Comparison of ENCODE assay signal across 11 mouse cellular contexts in genomic region chr4:55451026-55451425, GRCm38 (mm10).
DNase-seq lines count a peak whose midpoint lies in the region; ATAC-seq and TF ChIP-seq lines count a peak whose summit lies in the region.
"Had no signal": no experiment of that assay in that cellular context is flagged by ENCODE, and none has a peak within 500 bp of the region (broad histone marks: within the 10 kb centered on the region; RNA-seq: fewer than 3 reads in every experiment).

No protein-coding gene starts in this region.

- H3K9ac ChIP-seq in forebrain, postnatal 0 days: no peak overlapping the region
- H3K9ac ChIP-seq in forebrain, embryonic 15.5 days (replicated peaks): no peak overlapping the region
- H3K9ac ChIP-seq in lung, postnatal 0 days (replicated peaks; ENCODE audit: low read depth): no peak overlapping the region
- H3K9ac ChIP-seq: neural tube, embryonic 13.5 days had no signal

- ATAC-seq in forebrain, postnatal 0 days: no peak
- no peak for ATAC-seq in forebrain, embryonic 15.5 days (replicated peaks)
- no peak for ATAC-seq in lung, postnatal 0 days

- H3K27ac ChIP-seq in forebrain, postnatal 0 days (ENCODE audit: low read depth, low read length): no peak overlapping the region
- H3K27ac ChIP-seq in forebrain, embryonic 15.5 days (replicated peaks): no peak overlapping the region
- no peak overlapping the region for H3K27ac ChIP-seq in lung, postnatal 0 days (ENCODE audit: low read length)
- H3K27ac ChIP-seq: neural tube, embryonic 13.5 days had no signal

- 81% methylated on average over 4 of the region's 4 CpGs for WGBS in forebrain, postnatal 0 days
- WGBS in forebrain, embryonic 15.5 days: 72% methylated on average over 4 of the region's 4 CpGs
- 72% methylated on average over 4 of the region's 4 CpGs for WGBS in lung, postnatal 0 days

- no peaks in the 10 kb centered on the region for H3K4me1 ChIP-seq in forebrain, postnatal 0 days (ENCODE audit: insufficient read depth)
- 0 out of 2 replicates have a peak, but pooled peaks cover 8% of the 10 kb centered on the region for H3K4me1 ChIP-seq in forebrain, embryonic 15.5 days
- no peaks in the 10 kb centered on the region for H3K4me1 ChIP-seq in lung, postnatal 0 days (ENCODE audit: insufficient read depth, low read depth, low read length)
- H3K4me1 ChIP-seq: neural tube, embryonic 13.5 days had no signal

- H3K4me2 ChIP-seq in forebrain, postnatal 0 days (ENCODE audit: low read depth): no peak overlapping the region
- no peak overlapping the region for H3K4me2 ChIP-seq in forebrain, embryonic 15.5 days (replicated peaks)
- H3K4me2 ChIP-seq in lung, postnatal 0 days (replicated peaks; ENCODE audit: low read depth, low read length): no peak overlapping the region
- H3K4me2 ChIP-seq: neural tube, embryonic 13.5 days had no signal

- no peak for TF ChIP-seq EP300 in lung, postnatal 0 days (IDR thresholded peaks at IDR 0.05)

- no peaks in the 10 kb centered on the region for H3K9me3 ChIP-seq in forebrain, postnatal 0 days (ENCODE audit: low read length)
- H3K9me3 ChIP-seq in forebrain, embryonic 15.5 days: no peaks in the 10 kb centered on the region
- H3K9me3 ChIP-seq in lung, postnatal 0 days (ENCODE audit: low read length): no peaks in the 10 kb centered on the region
- H3K9me3 ChIP-seq: neural tube, embryonic 13.5 days had no signal

- peak; percentile 27; the same call in 1 of the 2 replicates for TF ChIP-seq CTCF in forebrain, postnatal 0 days (IDR thresholded peaks at IDR 0.05; ENCODE audit: low read depth)
- TF ChIP-seq CTCF in lung, postnatal 0 days (IDR thresholded peaks at IDR 0.05): peak; percentile 55

- no peak for DNase-seq in forebrain, postnatal 0 days
- DNase-seq in lung, postnatal 0 days (ENCODE audit: low spot score): no peak
- no peak for DNase-seq in lung, postnatal 14 days
- peak; percentile 43 for DNase-seq in NIH3T3 (ENCODE audit: low read depth)
- DNase-seq in splenic B cell, adult 2 months (ENCODE audit: low read depth, low spot score): peak; percentile 36
- no peak for DNase-seq in urinary bladder, postnatal 4 days (ENCODE audit: low spot score in 2 of 2)
- DNase-seq in heart, adult 18-20 months: no peak
- DNase-seq: heart, postnatal 14 days had no signal

- no peaks in the 10 kb centered on the region for H3K27me3 ChIP-seq in forebrain, postnatal 0 days (ENCODE audit: insufficient read depth, low read length)
- H3K27me3 ChIP-seq in forebrain, embryonic 15.5 days: no peaks in the 10 kb centered on the region
- no peaks in the 10 kb centered on the region for H3K27me3 ChIP-seq in lung, postnatal 0 days (replicated peaks; ENCODE audit: insufficient read depth, low read length)
- H3K27me3 ChIP-seq in splenic B cell, adult 2 months (ENCODE audit: control insufficient read depth, insufficient read depth, low read length, poor library complexity, severe bottlenecking): no peaks in the 10 kb centered on the region
- H3K27me3 ChIP-seq: neural tube, embryonic 13.5 days had no signal

- no peaks in the 10 kb centered on the region for H3K36me3 ChIP-seq in forebrain, postnatal 0 days (ENCODE audit: insufficient read depth)
- no peaks in the 10 kb centered on the region for H3K36me3 ChIP-seq in forebrain, embryonic 15.5 days
- no peaks in the 10 kb centered on the region for H3K36me3 ChIP-seq in lung, postnatal 0 days (ENCODE audit: insufficient read depth, low read length)
- no peaks in the 10 kb centered on the region for H3K36me3 ChIP-seq in splenic B cell, adult 2 months (ENCODE audit: control insufficient read depth, insufficient read depth, low read length, poor library complexity, severe bottlenecking)
- H3K36me3 ChIP-seq: G1E; neural tube, embryonic 13.5 days had no signal

- no peak overlapping the region for H3K4me3 ChIP-seq in forebrain, postnatal 0 days (ENCODE audit: low read depth, low read length)
- H3K4me3 ChIP-seq in forebrain, embryonic 15.5 days: no peak overlapping the region
- H3K4me3 ChIP-seq in lung, postnatal 0 days (ENCODE audit: low read depth, low read length): no peak overlapping the region
- H3K4me3 ChIP-seq: neural tube, embryonic 13.5 days had no signal

Comparison
In these comparisons a context has a peak if more than half of its experiments do, and no peak if none do; other contexts are left out.
1. DNase-seq: peak in NIH3T3 (single experiment) and splenic B cell, adult 2 months (single experiment); none in forebrain, postnatal 0 days (single experiment), lung, postnatal 0 days (single experiment), lung, postnatal 14 days (single experiment), urinary bladder, postnatal 4 days (0 of 2) and heart, adult 18-20 months (0 of 2).